Mouse (Mus musculus) right cerebral cortex, postnatal 25 days (tissue): Measurements from ENCODE around the gene Cdan1.
A peak's percentile ranks its signal among the peaks of the same experiment; 100 is the strongest.
"Not testable (repeated sequence)": the region's sequence is repeated elsewhere in the genome, so short reads cannot be mapped to it uniquely, and the experiment has no call there.

Source experiments
- DNase-seq: peaks from one replicate; pipeline ENCODE4 v3.0.0; 2022

Gene Cdan1

GRCm38 (mm10) chr2:120731877-120732530 lies 117.9 kb downstream of the Cdan1 start:
- DNase-seq: no peak

GRCm38 (mm10) chr2:120731167-120731862 lies 118.6 kb downstream of the Cdan1 start:
- peak; percentile 89 for DNase-seq

GRCm38 (mm10) chr2:120730639-120731166 lies 119.2 kb downstream of the Cdan1 start:
- DNase-seq: no peak

GRCm38 (mm10) chr2:120729775-120730585 lies 119.9 kb downstream of the Cdan1 start:
- peak; percentile 23 for DNase-seq

- DNase-seq: no peak
Observed at GRCm38 (mm10) chr2:120724176-120724575, 125.8 kb downstream of the Cdan1 start.

GRCm38 (mm10) chr2:120723621-120724020 lies 126.3 kb downstream of the Cdan1 start:
- no peak for DNase-seq

- no peak for DNase-seq
Observed at GRCm38 (mm10) chr2:120722491-120722890, 127.4 kb downstream of the Cdan1 start.

GRCm38 (mm10) chr2:120721911-120722310 lies 128.0 kb downstream of the Cdan1 start:
- no peak for DNase-seq

GRCm38 (mm10) chr2:120720821-120721220 lies 129.1 kb downstream of the Cdan1 start:
- DNase-seq: no peak

GRCm38 (mm10) chr2:120718496-120718895 lies 131.4 kb downstream of the Cdan1 start:
- DNase-seq: no peak

GRCm38 (mm10) chr2:120713441-120713840 lies 136.5 kb downstream of the Cdan1 start:
- no peak for DNase-seq

GRCm38 (mm10) chr2:120710948-120711347 lies 139.0 kb downstream of the Cdan1 start:
- no peak for DNase-seq

GRCm38 (mm10) chr2:120710154-120710553 lies 139.8 kb downstream of the Cdan1 start:
- DNase-seq: no peak

GRCm38 (mm10) chr2:120707041-120707440 lies 142.9 kb downstream of the Cdan1 start:
- DNase-seq: no peak

GRCm38 (mm10) chr2:120702675-120703074 lies 147.3 kb downstream of the Cdan1 start:
- no peak for DNase-seq

- no peak for DNase-seq
Observed at GRCm38 (mm10) chr2:120700379-120700885, 149.5 kb downstream of the Cdan1 start.

- no peak for DNase-seq
Observed at GRCm38 (mm10) chr2:120697767-120698166, 152.2 kb downstream of the Cdan1 start.

- DNase-seq: not testable (repeated sequence)
Observed at GRCm38 (mm10) chr2:120681151-120681550, 168.8 kb downstream of the Cdan1 start.

- DNase-seq: no peak
Observed at GRCm38 (mm10) chr2:120670253-120670652, 179.7 kb downstream of the Cdan1 start.

- no peak for DNase-seq
Observed at GRCm38 (mm10) chr2:120667446-120667845, 182.5 kb downstream of the Cdan1 start.
